Mouse (Mus musculus) liver, embryonic 14.5 days (tissue): ENCODE measurements around the gene Scgb2b17. TPM values are rescaled to one million over a fixed set of nuclear protein-coding genes. Genes with fewer than 3 reads are reported as not detected.
"Not testable (repeated sequence)": the region's sequence is repeated elsewhere in the genome, so short reads cannot be mapped to it uniquely, and the experiment has no call there.

Experiments used
- ATAC-seq: fragments of 200-750 bp; cut with Nextera tagmentation; 2 replicates; pipeline ENCODE4 v1.8.0; 2017; ENCODE audit warnings: moderate number of reproducible peaks, mild to moderate bottlenecking, moderate library complexity; ENCODE audit not compliant: insufficient read depth
- DNase-seq, 3 experiments: peaks; one replicate each; pipeline ENCODE4 v3.0.0-alpha.2; 2012 to 2013; ENCODE audit warnings: low read depth in 3 of 3, low spot score in 3 of 3
- H3K27ac ChIP-seq: fragments of 300-500 bp; sonication (generic); 2 replicates; pipeline ENCODE4 v1.5.1; 2014; ENCODE audit warnings: moderate library complexity, mild to moderate bottlenecking, control low read depth, inconsistent platforms
- H3K27me3 ChIP-seq: fragments of 300-500 bp; sonication (generic); 2 replicates; pipeline ENCODE4 v1.6.1; 2014; ENCODE audit warnings: mild to moderate bottlenecking, low read length, moderate library complexity; ENCODE audit not compliant: control insufficient read depth, insufficient read depth
- H3K36me3 ChIP-seq: fragments of 300-500 bp; sonication (generic); replicated peaks from 2 replicates; pipeline ENCODE4 v1.6.1; 2014; ENCODE audit warnings: low read depth; ENCODE audit not compliant: control insufficient read depth, insufficient read depth
- H3K4me1 ChIP-seq, 2 experiments: fragments of 200-500 bp in 1 of 2; fragments of 300-500 bp in 1 of 2; sonication (generic) in 1 of 2; replicated peaks; 2 replicates each; pipeline ENCODE4 v1.6.1; 2012 to 2014; ENCODE audit warnings: antibody characterized with exemption in 1 of 2, inconsistent platforms in 1 of 2, low read length in 1 of 2; ENCODE audit not compliant: control insufficient read depth in 2 of 2, insufficient read depth in 2 of 2
- H3K4me2 ChIP-seq: fragments of 300-500 bp; sonication (generic); 2 replicates; pipeline ENCODE4 v1.6.1; 2014; ENCODE audit warnings: low read depth, mild to moderate bottlenecking, control low read depth, moderate library complexity
- H3K4me3 ChIP-seq, 2 experiments: fragments of 200-500 bp in 1 of 2; fragments of 300-500 bp in 1 of 2; sonication (generic) in 1 of 2; 2 replicates each; pipeline ENCODE4 v1.5.1; 2012 to 2014; ENCODE audit warnings: low read depth in 2 of 2, low read length in 2 of 2, mild to moderate bottlenecking in 2 of 2, control low read depth in 1 of 2, inconsistent platforms in 1 of 2, moderate library complexity in 1 of 2; ENCODE audit not compliant: insufficient read depth in 1 of 2
- H3K9ac ChIP-seq: fragments of 300-500 bp; sonication (generic); replicated peaks from 2 replicates; pipeline ENCODE4 v1.6.1; 2014; ENCODE audit warnings: mild to moderate bottlenecking, control low read depth, moderate library complexity
- H3K9me3 ChIP-seq: fragments of 300-500 bp; sonication (generic); 2 replicates; pipeline ENCODE4 v1.6.1; 2016; ENCODE audit warnings: low read length, mixed read lengths; ENCODE audit not compliant: control insufficient read depth
- polyA plus RNA-seq, 2 experiments: library from polyadenylated mRNA; depleted of rRNA in 1 of 2; stranded (reverse) in 1 of 2; unstranded in 1 of 2; fragments of >200 nt; fragmentation: Nextera tagmentation in 1 of 2; extraction: Ambion mirVana in 1 of 2; gene quantifications; 2 replicates each; pipeline versions ENCODE4 v1.2.1 to v1.2.3; 2012 to 2014

Gene Scgb2b17
- polyA plus RNA-seq (2012; rRNA removed) (not detected in 2 replicates), polyA plus RNA-seq (2014; fragmentation: Nextera tagmentation; extraction: Ambion mirVana) (not detected in 2 replicates)

DNA sequence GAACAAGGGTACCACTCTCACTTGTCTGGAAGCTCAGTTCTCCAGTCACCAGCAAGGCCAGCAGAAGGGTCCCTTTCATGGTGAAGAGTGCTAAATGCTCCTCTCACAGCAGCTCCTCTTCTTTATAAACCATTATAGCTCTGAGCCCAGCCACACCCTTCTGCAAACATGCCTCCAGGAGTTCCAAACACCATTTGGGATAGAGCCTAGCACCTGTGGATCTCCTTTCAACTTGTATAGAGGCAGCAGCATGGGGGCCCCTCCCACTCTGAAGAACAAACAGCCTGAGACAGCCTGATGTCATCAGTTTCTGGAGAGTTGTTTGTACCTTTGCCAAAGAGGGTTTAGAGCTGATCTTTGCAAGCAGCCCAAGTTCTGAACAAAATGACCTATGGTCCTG is at the start of gene Scgb2b17:
Gene Scgb2b17 (minus strand): TSS at position 101 of the 400 bp plus-strand sequence.
- not testable (repeated sequence) for H3K4me2 ChIP-seq, H3K9ac ChIP-seq, H3K9me3 ChIP-seq, H3K27me3 ChIP-seq, H3K36me3 ChIP-seq, H3K27ac ChIP-seq, DNase-seq, H3K4me3 ChIP-seq, ATAC-seq, H3K4me1 ChIP-seq

DNA sequence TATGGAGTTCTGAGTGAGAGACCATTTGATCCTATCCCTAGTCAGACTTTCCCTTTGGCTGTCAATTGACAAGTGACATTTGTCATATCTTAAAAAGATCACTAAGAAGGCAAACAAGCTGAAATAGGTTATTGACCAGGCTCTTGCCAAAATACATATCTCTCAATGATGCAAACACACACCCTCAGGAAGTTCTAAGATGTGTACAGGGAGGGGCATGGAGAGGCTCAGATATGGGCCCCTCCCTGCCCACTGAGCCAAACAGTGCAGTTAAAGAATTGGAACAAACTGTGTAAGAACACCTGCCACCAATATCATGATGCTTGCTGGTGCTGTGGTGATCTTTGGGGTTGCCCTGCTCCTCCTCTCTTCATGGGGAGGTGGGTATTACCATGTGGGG is 6.8 kb upstream of the Scgb2b17 start, which contains the start of gene Scgb1b17:
Gene Scgb1b17 (plus strand): TSS at position 301 of the 400 bp plus-strand sequence.
- not testable (repeated sequence) for ATAC-seq, H3K4me1 ChIP-seq, H3K4me2 ChIP-seq, H3K27me3 ChIP-seq, H3K9ac ChIP-seq, H3K9me3 ChIP-seq, DNase-seq, H3K36me3 ChIP-seq, H3K4me3 ChIP-seq, H3K27ac ChIP-seq

Other genes with a start within 250 kb of the Scgb2b17 start
- not detected in 2 replicates for gene Scgb2b15, start 226.9 kb downstream of the Scgb2b17 start, polyA plus RNA-seq (2012; rRNA removed)
- not detected in 2 replicates for gene Scgb2b15, start 226.9 kb downstream of the Scgb2b17 start, polyA plus RNA-seq (2014; fragmentation: Nextera tagmentation; extraction: Ambion mirVana)
- gene Scgb1b15, start 220.0 kb downstream of the Scgb2b17 start, polyA plus RNA-seq (2012; rRNA removed): not detected in 2 replicates
- not detected in 2 replicates for gene Scgb1b15, start 220.0 kb downstream of the Scgb2b17 start, polyA plus RNA-seq (2014; fragmentation: Nextera tagmentation; extraction: Ambion mirVana)
- gene Scgb1b17, start 6.9 kb upstream of the Scgb2b17 start, polyA plus RNA-seq (2012; rRNA removed): not detected in 2 replicates
- gene Scgb1b17, start 6.9 kb upstream of the Scgb2b17 start, polyA plus RNA-seq (2014; fragmentation: Nextera tagmentation; extraction: Ambion mirVana): not detected in 2 replicates
- gene Scgb2b18, start 117.3 kb upstream of the Scgb2b17 start, polyA plus RNA-seq (2012; rRNA removed): not detected in 2 replicates
- gene Scgb2b18, start 117.3 kb upstream of the Scgb2b17 start, polyA plus RNA-seq (2014; fragmentation: Nextera tagmentation; extraction: Ambion mirVana): not detected in 2 replicates
- not detected in 2 replicates for gene Scgb1b18, start 129.0 kb upstream of the Scgb2b17 start, polyA plus RNA-seq (2012; rRNA removed)
- not detected in 2 replicates for gene Scgb1b18, start 129.0 kb upstream of the Scgb2b17 start, polyA plus RNA-seq (2014; fragmentation: Nextera tagmentation; extraction: Ambion mirVana)
- gene Scgb2b19, start 223.8 kb upstream of the Scgb2b17 start, polyA plus RNA-seq (2012; rRNA removed): not detected in 2 replicates
- gene Scgb2b19, start 223.8 kb upstream of the Scgb2b17 start, polyA plus RNA-seq (2014; fragmentation: Nextera tagmentation; extraction: Ambion mirVana): not detected in 2 replicates
- gene Scgb1b19, start 230.7 kb upstream of the Scgb2b17 start, polyA plus RNA-seq (2012; rRNA removed): not detected in 2 replicates
- gene Scgb1b19, start 230.7 kb upstream of the Scgb2b17 start, polyA plus RNA-seq (2014; fragmentation: Nextera tagmentation; extraction: Ambion mirVana): not detected in 2 replicates